10 mouse cellular contexts compared by ENCODE assay signal in the genomic region with DNA sequence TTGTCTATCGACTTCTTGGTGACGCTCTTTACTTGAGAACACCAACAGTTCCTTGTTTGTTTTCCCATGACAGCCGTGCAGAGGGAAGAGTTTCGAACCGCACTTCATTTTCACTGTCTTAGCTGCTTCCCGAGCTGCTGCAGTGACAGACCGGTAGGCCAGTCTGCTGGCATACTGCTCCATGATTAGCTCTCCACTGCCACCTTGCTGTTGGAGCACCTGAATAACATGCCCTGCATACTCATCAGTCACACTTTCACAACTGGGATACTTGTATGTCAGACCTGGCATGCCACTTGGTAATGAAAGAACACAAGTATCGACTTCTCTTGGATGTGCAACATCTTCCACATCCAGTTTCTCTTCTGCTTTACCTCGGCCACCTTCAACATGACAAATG. TPM values are rescaled to one million over a fixed set of nuclear protein-coding genes. Genes with fewer than 3 reads are reported as not detected.
DNase-seq lines count a peak whose midpoint lies in the region; ATAC-seq and TF ChIP-seq lines count a peak whose summit lies in the region.
"Had no signal": no experiment of that assay in that cellular context is flagged by ENCODE, and none has a peak within 500 bp of the region (broad histone marks: within the 10 kb centered on the region; RNA-seq: fewer than 3 reads in every experiment).

No protein-coding gene starts in this region.

- peak; percentile 58 for TF ChIP-seq CTCF in kidney, postnatal 0 days (IDR thresholded peaks at IDR 0.05; ENCODE audit: low read depth)

- H3K4me3 ChIP-seq in kidney, postnatal 0 days (replicated peaks; ENCODE audit: low read depth, low read length): no peak overlapping the region
- H3K4me3 ChIP-seq: embryonic facial prominence, embryonic 15.5 days had no signal

- H3K9me3 ChIP-seq in kidney, postnatal 0 days (replicated peaks; ENCODE audit: low read length): no peaks in the 10 kb centered on the region
- H3K9me3 ChIP-seq: embryonic facial prominence, embryonic 15.5 days had no signal

- no peak overlapping the region for H3K4me2 ChIP-seq in kidney, postnatal 0 days (ENCODE audit: low read length)
- H3K4me2 ChIP-seq: embryonic facial prominence, embryonic 15.5 days had no signal

- DNase-seq in embryo, embryonic 10 days (ENCODE audit: low spot score): peak; percentile 38
- DNase-seq in embryo, embryonic 9.5 days (ENCODE audit: extremely low spot score): no peak
- no peak for DNase-seq in kidney, postnatal 0 days (ENCODE audit: low spot score)
- no peak for DNase-seq in kidney, adult 11 months
- peak; percentile 19 for DNase-seq in 416B (ENCODE audit: low read depth)
- DNase-seq in induced T-regulatory cell, adult 2 months (ENCODE audit: low read depth): peak; percentile 22
- no peak for DNase-seq in adrenal gland, postnatal 4 days (ENCODE audit: low spot score in 2 of 2)
- no peak for DNase-seq in adrenal gland, adult (ENCODE audit: inconsistent age in 2 of 2, low spot score in 1 of 2)
- DNase-seq: adrenal gland, postnatal 36 days had no signal

- H3K27ac ChIP-seq in kidney, postnatal 0 days: no peak overlapping the region
- H3K27ac ChIP-seq: embryonic facial prominence, embryonic 15.5 days had no signal

- no peaks in the 10 kb centered on the region for H3K27me3 ChIP-seq in kidney, postnatal 0 days (ENCODE audit: insufficient read depth, low read length)
- H3K27me3 ChIP-seq: embryonic facial prominence, embryonic 15.5 days had no signal

- H3K9ac ChIP-seq in kidney, postnatal 0 days (ENCODE audit: low read depth, low read length): no peak overlapping the region
- H3K9ac ChIP-seq: embryonic facial prominence, embryonic 15.5 days had no signal

- WGBS in kidney, postnatal 0 days: 88% methylated on average over 9 of the region's 9 CpGs

- peaks cover 39% of the 10 kb centered on the region for H3K36me3 ChIP-seq in kidney, postnatal 0 days (ENCODE audit: insufficient read depth, low read length)

- no peak for ATAC-seq in kidney, postnatal 0 days (replicated peaks; ENCODE audit: low FRiP score, low read depth)

- no peaks in the 10 kb centered on the region for H3K4me1 ChIP-seq in kidney, postnatal 0 days (replicated peaks; ENCODE audit: insufficient read depth, low read length)
- H3K4me1 ChIP-seq: embryonic facial prominence, embryonic 15.5 days had no signal

RNA-seq across cellular contexts. Expression of gene Akap11, which starts 25.9 kb away (rescaled TPM):
- 12.2 and 13.0 TPM in 2 replicates for polyA plus RNA-seq in kidney, postnatal 0 days (2015; fragmentation: Nextera tagmentation; extraction: Ambion mirVana)
- 10 to 100 TPM; 51.0 to 53.9 TPM for total RNA-seq in adrenal gland, postnatal 4 days (2021)

Comparison
In these comparisons a context has a peak if more than half of its experiments do, and no peak if none do; other contexts are left out.
1. DNase-seq: peak in embryo, embryonic 10 days (single experiment), 416B (single experiment) and induced T-regulatory cell, adult 2 months (single experiment); none in embryo, embryonic 9.5 days (single experiment), kidney, postnatal 0 days (single experiment), kidney, adult 11 months (single experiment), adrenal gland, postnatal 4 days (0 of 2) and adrenal gland, adult (0 of 2).